Mouse (Mus musculus): ENCODE measurements around the gene Fndc1. TPM values are rescaled to one million over a fixed set of nuclear protein-coding genes. Genes with fewer than 3 reads are reported as not detected.

Fndc1 gene
- polyA plus RNA-seq (2015; fragmentation: Nextera tagmentation; extraction: Ambion mirVana) = 13.3 and 14.9 TPM in 2 replicates

- WGBS = 2% methylated on average over 60 of the region's 60 CpGs
- H3K27me3 ChIP-seq (replicated peaks; ENCODE audit: control insufficient read depth, insufficient read depth, low read length) = peaks cover 32% of the 10 kb centered on the region
- ATAC-seq = peak; percentile 67
Observed at GRCm38 (mm10) chr17:7826819-7827515, at the start of gene Fndc1. Gene Fndc1, minus strand, starts transcription at chr17:7827302.

GRCm38 (mm10) chr17:7876541-7876940 lies 49.4 kb upstream of the Fndc1 start:
- Histone ChIP-seq H3K4me3 (ENCODE audit: low read length) (no peak overlapping the region), H3K4me2 (ENCODE audit: low read depth, low read length) (no peak overlapping the region), H3K27ac (ENCODE audit: low read length) (no peak overlapping the region), H3K4me1 (ENCODE audit: control insufficient read depth, insufficient read depth, low read length) (0 out of 2 replicates have a peak, but pooled peaks cover 4% of the 10 kb centered on the region), H3K9me3 (ENCODE audit: control insufficient read depth, low read length) (no peaks in the 10 kb centered on the region), H3K36me3 (ENCODE audit: control insufficient read depth, insufficient read depth, low read length) (no peaks in the 10 kb centered on the region), H3K27me3 (replicated peaks; ENCODE audit: control insufficient read depth, insufficient read depth, low read length) (no peaks in the 10 kb centered on the region), H3K9ac (ENCODE audit: low read depth, low read length) (no peak overlapping the region)
- no peak for ATAC-seq
- WGBS = 85% methylated on average over 13 of the region's 13 CpGs

More at GRCm38 (mm10) chr17:7826819-7827515, at the start of gene Fndc1:
- H3K9me3 ChIP-seq (ENCODE audit: control insufficient read depth, low read length) = no peaks in the 10 kb centered on the region
- H3K27ac ChIP-seq (ENCODE audit: low read length) = no peak within 1 kb of the TSS
- H3K4me3 ChIP-seq (ENCODE audit: low read length) = peak within 1 kb of the TSS; percentile 59
- H3K4me1 ChIP-seq (ENCODE audit: control insufficient read depth, insufficient read depth, low read length) = peaks cover 4% of the 10 kb centered on the region; the same call in 1 of the 2 replicates
- peak within 1 kb of the TSS; percentile 72 for H3K9ac ChIP-seq (ENCODE audit: low read depth, low read length)
- H3K4me2 ChIP-seq (ENCODE audit: low read depth, low read length) = peak within 1 kb of the TSS; percentile 97
- H3K36me3 ChIP-seq (ENCODE audit: control insufficient read depth, insufficient read depth, low read length) = no peaks in the 10 kb centered on the region

DNA sequence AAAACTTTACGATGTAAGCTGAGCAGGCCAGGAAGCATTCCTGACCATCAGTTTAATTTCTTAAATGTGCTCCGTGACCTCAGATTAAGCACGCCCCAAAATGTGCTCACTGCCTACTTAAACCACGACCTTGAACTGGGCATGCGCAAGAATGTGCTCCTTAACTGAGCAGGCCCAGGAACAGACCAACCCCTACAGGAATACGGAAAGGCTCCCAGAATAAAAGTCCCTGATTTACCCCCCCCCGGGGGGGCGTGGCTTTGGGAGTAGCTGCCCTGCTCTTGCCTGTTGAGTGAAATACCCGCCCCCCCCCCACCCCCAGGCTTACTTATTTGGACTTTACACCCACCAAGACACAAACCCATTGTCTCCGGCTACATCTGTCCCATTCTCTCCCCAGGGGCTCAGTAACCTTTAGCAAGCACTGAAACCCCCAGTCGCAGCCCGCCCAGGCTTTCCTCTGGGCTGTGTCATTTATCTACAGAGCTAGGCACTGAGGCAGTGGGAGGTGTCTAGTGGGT lies 48.9 kb upstream of the Fndc1 start:
- Histone ChIP-seq H3K27ac (ENCODE audit: low read length) (no peak overlapping the region), H3K9me3 (ENCODE audit: control insufficient read depth, low read length) (no peaks in the 10 kb centered on the region), H3K4me1 (ENCODE audit: control insufficient read depth, insufficient read depth, low read length) (0 out of 2 replicates have a peak, but pooled peaks cover 4% of the 10 kb centered on the region), H3K9ac (ENCODE audit: low read depth, low read length) (no peak overlapping the region), H3K36me3 (ENCODE audit: control insufficient read depth, insufficient read depth, low read length) (no peaks in the 10 kb centered on the region), H3K27me3 (replicated peaks; ENCODE audit: control insufficient read depth, insufficient read depth, low read length) (no peaks in the 10 kb centered on the region), H3K4me3 (ENCODE audit: low read length) (no peak overlapping the region), H3K4me2 (ENCODE audit: low read depth, low read length) (no peak overlapping the region)
- 0 out of 2 replicates have a peak, but pooled peaks have one; percentile 42 for ATAC-seq
- 37% methylated on average over 12 of the region's 12 CpGs for WGBS

- H3K36me3 ChIP-seq (ENCODE audit: control insufficient read depth, insufficient read depth, low read length) = no peaks in the 10 kb centered on the region
- no peak for ATAC-seq
Observed at GRCm38 (mm10) chr17:7874776-7875531, 47.9 kb upstream of the Fndc1 start.

DNA sequence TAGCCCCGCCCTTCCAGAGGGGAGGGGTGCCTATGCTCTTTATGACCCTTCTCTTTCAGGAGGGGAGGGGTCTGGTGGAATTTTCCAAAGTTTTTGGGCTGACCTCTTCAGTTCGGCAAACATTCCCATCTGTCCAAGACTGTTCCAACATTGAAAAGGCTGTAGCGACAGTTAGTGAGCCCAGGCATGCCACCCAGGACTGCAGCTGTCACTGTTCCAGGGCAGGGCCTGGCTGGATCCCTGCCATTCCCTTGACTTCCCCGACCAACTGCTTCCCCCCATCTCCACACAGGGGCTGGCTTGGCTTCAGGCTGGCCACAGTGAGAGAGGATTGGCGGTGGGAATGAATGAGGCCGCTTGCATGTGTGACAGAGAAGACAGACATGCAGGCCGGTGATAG lies 46.3 kb upstream of the Fndc1 start:
- Histone ChIP-seq H3K4me1 (ENCODE audit: control insufficient read depth, insufficient read depth, low read length) (0 out of 2 replicates have a peak, but pooled peaks cover 4% of the 10 kb centered on the region), H3K27ac (ENCODE audit: low read length) (no peak overlapping the region), H3K9me3 (ENCODE audit: control insufficient read depth, low read length) (no peaks in the 10 kb centered on the region), H3K36me3 (ENCODE audit: control insufficient read depth, insufficient read depth, low read length) (no peaks in the 10 kb centered on the region), H3K4me2 (ENCODE audit: low read depth, low read length) (no peak overlapping the region), H3K9ac (ENCODE audit: low read depth, low read length) (no peak overlapping the region), H3K4me3 (ENCODE audit: low read length) (no peak overlapping the region), H3K27me3 (replicated peaks; ENCODE audit: control insufficient read depth, insufficient read depth, low read length) (no peaks in the 10 kb centered on the region)
- 70% methylated on average over 7 of the region's 7 CpGs for WGBS
- no peak for ATAC-seq

More at GRCm38 (mm10) chr17:7874776-7875531, 47.9 kb upstream of the Fndc1 start:
- H3K9ac ChIP-seq (ENCODE audit: low read depth, low read length) = no peak overlapping the region
- 0 out of 2 replicates have a peak, but pooled peaks cover 4% of the 10 kb centered on the region for H3K4me1 ChIP-seq (ENCODE audit: control insufficient read depth, insufficient read depth, low read length)
- no peaks in the 10 kb centered on the region for H3K9me3 ChIP-seq (ENCODE audit: control insufficient read depth, low read length)
- WGBS = 82% methylated on average over 21 of the region's 21 CpGs
- no peak overlapping the region for H3K4me3 ChIP-seq (ENCODE audit: low read length)
- no peak overlapping the region for H3K4me2 ChIP-seq (ENCODE audit: low read depth, low read length)
- no peaks in the 10 kb centered on the region for H3K27me3 ChIP-seq (replicated peaks; ENCODE audit: control insufficient read depth, insufficient read depth, low read length)
- no peak overlapping the region for H3K27ac ChIP-seq (ENCODE audit: low read length)

DNA sequence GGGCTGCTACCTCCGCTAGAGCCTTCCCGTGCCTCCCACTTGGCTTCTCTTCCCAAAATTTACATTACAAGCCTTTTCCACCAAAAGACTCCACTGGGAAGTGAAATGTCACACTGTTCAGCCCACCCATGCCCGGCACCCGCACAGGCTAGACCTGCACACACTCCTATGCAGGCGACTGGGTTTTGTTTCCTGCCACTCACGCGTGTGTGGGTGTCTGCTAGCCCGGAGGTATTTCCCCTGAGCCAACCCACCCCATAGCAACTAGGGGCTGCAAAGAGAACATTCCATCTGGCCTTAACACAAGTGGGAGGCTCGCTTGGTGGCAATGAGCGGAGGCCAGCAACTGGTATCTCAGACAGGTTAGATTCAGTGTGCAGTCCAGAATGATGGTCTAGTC lies 44.7 kb upstream of the Fndc1 start:
- Histone ChIP-seq H3K27me3 (replicated peaks; ENCODE audit: control insufficient read depth, insufficient read depth, low read length) (no peaks in the 10 kb centered on the region), H3K27ac (ENCODE audit: low read length) (no peak overlapping the region), H3K9me3 (ENCODE audit: control insufficient read depth, low read length) (no peaks in the 10 kb centered on the region), H3K36me3 (ENCODE audit: control insufficient read depth, insufficient read depth, low read length) (no peaks in the 10 kb centered on the region), H3K4me3 (ENCODE audit: low read length) (no peak overlapping the region), H3K9ac (ENCODE audit: low read depth, low read length) (no peak overlapping the region), H3K4me1 (ENCODE audit: control insufficient read depth, insufficient read depth, low read length) (0 out of 2 replicates have a peak, but pooled peaks cover 4% of the 10 kb centered on the region), H3K4me2 (ENCODE audit: low read depth, low read length) (no peak overlapping the region)
- WGBS = 85% methylated on average over 10 of the region's 10 CpGs
- ATAC-seq = no peak

DNA sequence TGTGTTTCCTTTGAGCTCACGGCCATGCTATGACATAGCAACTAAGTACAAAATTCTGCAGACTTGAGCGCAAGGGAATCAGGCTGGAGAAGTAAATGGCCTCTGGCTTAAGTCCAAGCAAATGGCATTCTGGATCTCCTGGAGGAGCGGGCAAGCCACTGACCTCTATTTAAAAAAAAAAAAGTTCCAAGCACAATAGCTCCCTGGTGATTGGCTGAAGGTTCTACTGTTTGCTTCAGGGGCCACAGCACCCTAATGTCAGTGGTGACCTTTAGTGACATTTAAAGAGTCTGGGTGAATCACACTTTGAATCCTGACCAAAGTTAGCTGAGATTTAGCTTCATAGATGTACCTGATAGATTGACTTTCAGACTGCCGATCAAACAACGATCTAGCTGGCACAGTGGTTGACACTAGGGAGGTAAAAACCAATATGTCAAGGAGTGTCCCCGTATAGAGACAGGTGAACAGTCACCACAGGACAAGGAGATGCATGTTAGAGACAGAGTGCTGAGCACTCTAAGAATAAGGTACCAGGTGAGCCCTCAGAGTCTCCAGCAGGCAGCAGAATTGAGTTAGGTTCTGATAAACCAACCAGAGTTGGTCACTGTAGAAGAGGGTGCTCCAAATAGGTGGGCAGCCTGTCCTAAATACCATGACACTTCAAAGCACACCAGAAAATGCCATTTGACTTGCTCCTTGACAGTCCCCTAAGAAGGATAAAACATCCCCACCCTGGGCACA lies 43.9 kb upstream of the Fndc1 start:
- Histone ChIP-seq H3K4me3 (ENCODE audit: low read length) (no peak overlapping the region), H3K27ac (ENCODE audit: low read length) (no peak overlapping the region), H3K4me2 (ENCODE audit: low read depth, low read length) (no peak overlapping the region), H3K9me3 (ENCODE audit: control insufficient read depth, low read length) (no peaks in the 10 kb centered on the region), H3K4me1 (ENCODE audit: control insufficient read depth, insufficient read depth, low read length) (0 out of 2 replicates have a peak, but pooled peaks cover 4% of the 10 kb centered on the region), H3K36me3 (ENCODE audit: control insufficient read depth, insufficient read depth, low read length) (no peaks in the 10 kb centered on the region), H3K9ac (ENCODE audit: low read depth, low read length) (no peak overlapping the region), H3K27me3 (replicated peaks; ENCODE audit: control insufficient read depth, insufficient read depth, low read length) (no peaks in the 10 kb centered on the region)
- WGBS = 81% methylated on average over 6 of the region's 6 CpGs
- ATAC-seq = no peak

GRCm38 (mm10) chr17:7869114-7869513 lies 42.0 kb upstream of the Fndc1 start:
- no peak for ATAC-seq
- Histone ChIP-seq H3K4me2 (ENCODE audit: low read depth, low read length) (no peak overlapping the region), H3K9me3 (ENCODE audit: control insufficient read depth, low read length) (no peaks in the 10 kb centered on the region), H3K27ac (ENCODE audit: low read length) (no peak overlapping the region), H3K4me1 (ENCODE audit: control insufficient read depth, insufficient read depth, low read length) (no peaks in the 10 kb centered on the region), H3K27me3 (replicated peaks; ENCODE audit: control insufficient read depth, insufficient read depth, low read length) (no peaks in the 10 kb centered on the region), H3K9ac (ENCODE audit: low read depth, low read length) (no peak overlapping the region), H3K4me3 (ENCODE audit: low read length) (no peak overlapping the region), H3K36me3 (ENCODE audit: control insufficient read depth, insufficient read depth, low read length) (no peaks in the 10 kb centered on the region)
- WGBS = 78% methylated on average over 7 of the region's 7 CpGs

DNA sequence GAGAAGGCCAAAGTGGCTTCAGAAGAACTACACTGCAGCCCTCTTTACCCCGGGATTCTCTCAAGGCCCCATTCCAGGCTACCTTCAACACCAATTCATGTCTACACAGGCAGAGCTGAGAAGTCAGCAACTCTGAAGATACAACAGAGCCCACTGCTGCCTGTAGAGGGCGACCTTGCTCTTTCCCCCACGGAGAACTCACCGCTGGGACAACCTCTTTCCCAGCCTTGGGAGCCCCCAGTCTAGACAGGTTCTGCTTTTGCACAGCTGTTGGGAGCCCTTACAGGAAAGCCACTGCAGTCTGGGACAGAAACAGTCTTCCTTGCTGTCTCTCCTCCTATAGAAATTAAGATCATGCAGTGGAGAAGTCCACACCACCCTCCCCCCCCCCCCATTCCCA lies 41.5 kb upstream of the Fndc1 start:
- WGBS = 8% methylated on average over 4 of the region's 4 CpGs
- no peaks in the 10 kb centered on the region for H3K9me3 ChIP-seq (ENCODE audit: control insufficient read depth, low read length)
- H3K9ac ChIP-seq (ENCODE audit: low read depth, low read length) = no peak overlapping the region
- no peaks in the 10 kb centered on the region for H3K36me3 ChIP-seq (ENCODE audit: control insufficient read depth, insufficient read depth, low read length)
- no peak overlapping the region for H3K27ac ChIP-seq (ENCODE audit: low read length)
- no peak overlapping the region for H3K4me2 ChIP-seq (ENCODE audit: low read depth, low read length)
- H3K27me3 ChIP-seq (replicated peaks; ENCODE audit: control insufficient read depth, insufficient read depth, low read length) = no peaks in the 10 kb centered on the region
- no peak overlapping the region for H3K4me3 ChIP-seq (ENCODE audit: low read length)
- peak; percentile 68; the same call in 1 of the 2 replicates for ATAC-seq
- no peaks in the 10 kb centered on the region for H3K4me1 ChIP-seq (ENCODE audit: control insufficient read depth, insufficient read depth, low read length)
